Mouse (Mus musculus): ENCODE measurements around the gene Stx19.

GRCm38 (mm10) chr16:62776034-62776433 is 38.4 kb upstream of the Stx19 start:
- TF ChIP-seq POLR2A (IDR thresholded peaks at IDR 0.05; ENCODE audit: extremely low read depth, insufficient read depth, low read length) (no peak), CTCF (IDR thresholded peaks at IDR 0.05; ENCODE audit: extremely low read depth, insufficient read depth, low read length) (no peak)
